Mouse (Mus musculus): Measurements from ENCODE around the gene Spag7. TPM values are rescaled to one million over a fixed set of nuclear protein-coding genes. Genes with fewer than 3 reads are reported as not detected.

Gene Spag7
- polyA plus RNA-seq, 1 experiment from 2014 or later, result 162 TPM

DNA sequence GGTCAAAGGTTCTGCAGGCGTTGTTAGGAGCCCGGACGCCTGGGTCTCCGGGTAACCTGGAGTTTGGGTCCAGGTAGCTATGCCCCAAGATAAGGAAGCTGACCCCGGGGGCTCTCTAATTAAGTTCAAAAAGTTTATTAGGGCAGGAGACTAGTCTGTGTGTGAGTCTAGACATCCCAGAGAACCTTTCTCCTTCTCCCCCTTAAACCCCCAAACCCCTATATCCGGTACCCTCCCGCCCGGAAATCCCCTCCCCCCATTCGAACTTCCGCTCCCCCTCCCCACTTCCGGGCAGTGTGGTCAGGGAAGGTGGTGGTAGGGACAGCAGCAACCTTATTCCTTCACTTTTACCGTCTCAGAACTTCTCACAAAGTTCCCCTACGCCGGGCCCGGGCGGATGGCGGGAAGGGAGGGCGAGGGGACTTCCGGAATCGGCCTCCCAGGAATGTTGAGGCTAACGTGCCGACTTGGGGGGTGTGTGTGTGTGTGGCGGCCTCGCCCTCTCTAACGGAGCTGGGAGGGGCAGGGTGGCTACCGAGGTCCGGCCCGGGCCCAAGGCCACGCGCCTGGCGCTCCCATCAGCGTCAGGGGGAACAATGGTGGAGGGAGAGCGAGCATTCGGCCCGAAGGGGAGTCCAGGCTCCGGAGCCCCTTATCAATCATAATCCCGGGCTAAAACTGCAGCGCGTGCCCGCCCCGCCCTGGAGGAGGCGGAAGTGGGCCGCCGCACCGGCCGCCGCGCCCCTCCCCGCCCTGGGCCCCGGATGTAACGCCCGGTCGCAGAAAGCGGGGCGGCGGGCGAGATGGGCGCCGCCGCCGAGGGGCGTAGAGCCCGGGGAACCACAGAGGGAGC, 15.6 kb downstream of the Spag7 start:
- Histone ChIP-seq H3K4me2 (peak overlapping the region; percentile 89), H3K27me3 (0 out of 2 replicates have a peak, but pooled peaks cover 4% of the 10 kb centered on the region), H3K9ac (peak overlapping the region; percentile 99), H3K4me3 (peak overlapping the region; percentile 100), H3K4me1 (replicated peaks) (peaks cover 65% of the 10 kb centered on the region), H3K36me3 (peaks cover 39% of the 10 kb centered on the region), H3K27ac (peak overlapping the region; percentile 99), H3K9me3 (no peaks in the 10 kb centered on the region)
- ATAC-seq (ENCODE audit: low FRiP score), result peak; percentile 60
- under 1% methylated on average over 50 of the region's 63 CpGs for WGBS

DNA sequence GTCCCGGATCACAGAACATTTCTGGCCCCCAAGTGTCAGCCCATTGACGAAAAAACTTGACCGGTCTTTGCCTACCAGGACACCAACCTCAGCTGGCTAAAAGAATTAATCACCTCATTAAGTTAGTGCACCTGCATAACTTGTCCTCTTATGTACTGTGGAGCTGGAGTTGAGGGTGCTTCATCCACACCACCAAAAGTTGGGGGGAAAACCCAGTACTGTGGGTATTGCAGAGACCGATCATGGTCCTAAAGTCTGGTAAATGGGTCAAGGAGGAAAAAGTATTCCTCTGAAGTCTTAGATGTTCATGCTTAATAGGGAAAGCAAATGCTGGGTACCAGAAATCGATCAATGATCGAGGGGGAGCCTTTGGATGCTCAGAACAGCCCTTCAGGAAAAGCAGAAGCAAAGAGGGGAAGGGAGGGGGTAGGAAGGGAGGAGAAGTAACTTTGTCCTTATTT, 16.3 kb downstream of the Spag7 start:
- 65% methylated on average over 6 of the region's 6 CpGs for WGBS
- Histone ChIP-seq H3K36me3 (peaks cover 39% of the 10 kb centered on the region), H3K27ac (peak overlapping the region; percentile 99), H3K4me2 (peak overlapping the region; percentile 89), H3K9ac (peak overlapping the region; percentile 99), H3K27me3 (0 out of 2 replicates have a peak, but pooled peaks cover 4% of the 10 kb centered on the region), H3K4me3 (peak overlapping the region; percentile 100), H3K4me1 (replicated peaks) (peaks cover 72% of the 10 kb centered on the region), H3K9me3 (no peaks in the 10 kb centered on the region)
- ATAC-seq (ENCODE audit: low FRiP score), result no peak

DNA sequence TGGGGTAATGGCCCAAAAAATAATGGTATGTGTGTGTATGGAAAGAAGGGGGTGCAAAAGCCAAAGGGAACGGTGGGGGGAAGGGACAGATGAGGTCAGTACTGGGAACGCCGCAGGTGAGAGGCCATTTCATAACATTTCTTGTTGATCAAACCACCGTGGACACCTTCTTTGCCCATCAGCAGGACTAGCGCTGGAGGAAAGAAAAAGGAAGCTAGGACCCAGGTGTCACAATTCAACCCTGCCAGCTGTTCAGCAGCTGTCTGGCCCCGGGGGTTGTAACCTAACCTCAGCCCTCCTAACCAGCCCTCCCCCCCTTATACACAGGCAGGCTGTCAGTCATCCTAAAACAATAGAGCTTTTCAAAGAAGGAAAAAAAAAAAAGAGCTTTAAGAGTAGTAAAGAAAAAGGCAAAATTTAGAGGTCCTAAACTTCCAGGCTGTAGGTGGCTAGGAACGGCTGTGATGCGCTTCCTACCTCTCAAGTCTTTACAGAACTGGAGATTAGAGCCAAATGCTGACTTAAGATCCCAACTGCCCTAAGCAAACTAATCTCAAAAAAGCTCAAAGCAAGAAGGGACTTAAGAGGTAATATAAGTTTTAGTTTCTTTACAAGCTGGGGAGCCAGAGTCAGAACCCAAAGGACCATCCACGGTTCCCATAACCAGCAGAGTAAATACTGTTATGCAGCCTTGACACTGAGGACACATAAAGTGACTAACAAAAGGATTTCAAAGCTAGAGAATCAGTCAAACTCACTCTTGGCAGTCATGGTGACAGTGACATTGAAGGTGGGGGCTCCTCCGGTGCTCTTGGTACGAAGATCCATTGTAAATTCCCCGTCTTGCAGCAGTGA, 17.0 kb downstream of the Spag7 start:
- peaks cover 74% of the 10 kb centered on the region for H3K4me1 ChIP-seq (replicated peaks)

GRCm38 (mm10) chr11:70651391-70651790, 17.8 kb downstream of the Spag7 start:
- no peaks in the 10 kb centered on the region for H3K9me3 ChIP-seq
- H3K27me3 ChIP-seq, result no peaks in the 10 kb centered on the region
- peaks cover 39% of the 10 kb centered on the region for H3K36me3 ChIP-seq
- peak overlapping the region; percentile 10; the same call in 1 of the 2 replicates for H3K4me2 ChIP-seq
- no peak overlapping the region for H3K9ac ChIP-seq
- no peak for ATAC-seq (ENCODE audit: low FRiP score)
- 86% methylated on average over 2 of the region's 2 CpGs for WGBS
- peaks cover 69% of the 10 kb centered on the region for H3K4me1 ChIP-seq (replicated peaks)
- no peak overlapping the region for H3K27ac ChIP-seq
- peak overlapping the region; percentile 8; the same call in 1 of the 2 replicates for H3K4me3 ChIP-seq

More for the DNA sequence above, 17.0 kb downstream of the Spag7 start:
- peaks cover 39% of the 10 kb centered on the region for H3K36me3 ChIP-seq
- 0 out of 2 replicates have a peak, but pooled peaks cover 4% of the 10 kb centered on the region for H3K27me3 ChIP-seq
- H3K4me2 ChIP-seq, result peak overlapping the region; percentile 89
- no peaks in the 10 kb centered on the region for H3K9me3 ChIP-seq
- H3K27ac ChIP-seq, result peak overlapping the region; percentile 99; the same call in 1 of the 2 replicates
- WGBS, result 71% methylated on average over 12 of the region's 12 CpGs
- no peak for ATAC-seq (ENCODE audit: low FRiP score)
- H3K4me3 ChIP-seq, result peak overlapping the region; percentile 100
- H3K9ac ChIP-seq, result peak overlapping the region; percentile 99

GRCm38 (mm10) chr11:70650322-70651175, 18.7 kb downstream of the Spag7 start:
- 88% methylated on average over 12 of the region's 12 CpGs for WGBS
- Histone ChIP-seq H3K36me3 (peaks cover 40% of the 10 kb centered on the region), H3K27me3 (no peaks in the 10 kb centered on the region), H3K9ac (peak overlapping the region; percentile 43), H3K4me2 (no peak overlapping the region), H3K9me3 (no peaks in the 10 kb centered on the region), H3K4me1 (replicated peaks) (peaks cover 69% of the 10 kb centered on the region), H3K4me3 (peak overlapping the region; percentile 8; the same call in 1 of the 2 replicates), H3K27ac (peak overlapping the region; percentile 18; the same call in 1 of the 2 replicates)
- ATAC-seq (ENCODE audit: low FRiP score), result no peak

DNA sequence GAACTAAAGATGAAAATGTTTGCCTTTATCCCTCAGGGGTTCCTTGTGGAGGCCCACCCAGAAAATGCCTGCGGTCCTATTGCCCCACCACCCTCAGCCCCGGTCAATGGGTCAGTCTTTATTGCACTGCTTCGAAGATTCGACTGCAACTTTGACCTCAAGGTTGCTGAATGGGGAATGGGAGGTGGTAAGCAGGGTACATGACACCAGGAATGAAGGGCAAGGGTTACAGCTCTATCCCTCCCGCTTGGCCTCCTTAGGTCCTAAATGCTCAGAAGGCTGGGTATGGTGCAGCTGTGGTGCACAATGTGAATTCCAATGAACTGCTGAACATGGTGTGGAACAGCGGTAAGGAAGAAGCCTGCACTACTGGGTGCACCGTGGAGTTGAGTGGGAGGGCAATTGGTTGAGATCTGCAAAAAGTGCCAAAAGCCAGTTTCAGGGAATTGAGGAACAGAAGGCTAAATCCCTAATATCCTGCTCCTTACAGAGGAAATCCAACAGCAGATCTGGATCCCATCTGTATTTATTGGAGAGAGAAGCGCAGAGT, 20.0 kb downstream of the Spag7 start:
- ATAC-seq (ENCODE audit: low FRiP score), result no peak
- H3K9me3 ChIP-seq, result no peaks in the 10 kb centered on the region
- H3K27me3 ChIP-seq, result no peaks in the 10 kb centered on the region
- H3K9ac ChIP-seq, result no peak overlapping the region
- WGBS, result 90% methylated on average over 8 of the region's 8 CpGs
- no peak overlapping the region for H3K4me3 ChIP-seq
- H3K4me2 ChIP-seq, result peak overlapping the region; percentile 20; the same call in 1 of the 2 replicates
- H3K27ac ChIP-seq, result peak overlapping the region; percentile 23; the same call in 1 of the 2 replicates
- peaks cover 75% of the 10 kb centered on the region for H3K4me1 ChIP-seq (replicated peaks)
- H3K36me3 ChIP-seq, result peaks cover 53% of the 10 kb centered on the region

DNA sequence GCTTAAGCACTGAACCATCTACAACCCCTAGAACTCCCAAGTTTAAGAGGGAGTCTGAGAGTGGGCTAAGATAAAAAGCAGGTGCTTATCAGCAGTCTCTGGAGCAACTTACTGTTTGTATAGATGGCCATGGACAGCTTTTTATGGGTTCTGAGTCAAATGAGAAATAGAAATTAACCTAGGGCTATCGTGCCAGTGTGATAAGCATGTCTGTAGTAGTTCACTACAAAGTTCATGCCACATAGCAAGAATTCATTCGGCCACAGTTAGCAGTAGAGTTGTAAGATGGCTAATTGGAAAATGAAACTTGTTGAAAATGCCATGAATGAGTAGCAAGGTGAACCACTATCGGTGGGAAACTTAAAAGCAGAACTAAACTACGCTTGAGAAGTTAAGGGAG, 20.7 kb downstream of the Spag7 start:
- Histone ChIP-seq H3K9ac (peak overlapping the region; percentile 92), H3K36me3 (peaks cover 59% of the 10 kb centered on the region), H3K27ac (no peak overlapping the region), H3K9me3 (no peaks in the 10 kb centered on the region), H3K4me2 (peak overlapping the region; percentile 99), H3K27me3 (no peaks in the 10 kb centered on the region), H3K4me1 (replicated peaks) (peaks cover 75% of the 10 kb centered on the region), H3K4me3 (peak overlapping the region; percentile 86)
- WGBS, result 90% methylated on average over 4 of the region's 4 CpGs
- no peak for ATAC-seq (ENCODE audit: low FRiP score)

- Histone ChIP-seq H3K4me2 (peak overlapping the region; percentile 99), H3K9ac (peak overlapping the region; percentile 92), H3K27me3 (no peaks in the 10 kb centered on the region), H3K27ac (peak overlapping the region; percentile 96), H3K36me3 (peaks cover 66% of the 10 kb centered on the region), H3K4me3 (peak overlapping the region; percentile 86), H3K9me3 (no peaks in the 10 kb centered on the region), H3K4me1 (replicated peaks) (peaks cover 69% of the 10 kb centered on the region)
- WGBS, result 5% methylated on average over 28 of the region's 28 CpGs
- ATAC-seq (ENCODE audit: low FRiP score), result peak; percentile 7; the same call in 1 of the 2 replicates
These were observed 21.3 kb downstream of the Spag7 start for GRCm38 (mm10) chr11:70647716-70648420.

- peak; percentile 92 for ATAC-seq (ENCODE audit: low FRiP score)
- Histone ChIP-seq H3K9ac (peak within 1 kb of the TSS; percentile 95), H3K4me3 (peak within 1 kb of the TSS; percentile 86), H3K9me3 (no peaks in the 10 kb centered on the region), H3K27me3 (no peaks in the 10 kb centered on the region), H3K4me2 (peak within 1 kb of the TSS; percentile 99), H3K36me3 (peaks cover 65% of the 10 kb centered on the region), H3K27ac (peak within 1 kb of the TSS; percentile 96), H3K4me1 (replicated peaks) (peaks cover 60% of the 10 kb centered on the region)
- WGBS, result 0% methylated on average over 63 of the region's 63 CpGs
These were observed 22.2 kb downstream of the Spag7 start, which contains the start of the genes Rnf167 and Slc25a11 for GRCm38 (mm10) chr11:70646691-70647650. TSS of gene Rnf167 (plus strand) at chr11:70647235. TSS of gene Slc25a11 (minus strand) at chr11:70647479.

DNA sequence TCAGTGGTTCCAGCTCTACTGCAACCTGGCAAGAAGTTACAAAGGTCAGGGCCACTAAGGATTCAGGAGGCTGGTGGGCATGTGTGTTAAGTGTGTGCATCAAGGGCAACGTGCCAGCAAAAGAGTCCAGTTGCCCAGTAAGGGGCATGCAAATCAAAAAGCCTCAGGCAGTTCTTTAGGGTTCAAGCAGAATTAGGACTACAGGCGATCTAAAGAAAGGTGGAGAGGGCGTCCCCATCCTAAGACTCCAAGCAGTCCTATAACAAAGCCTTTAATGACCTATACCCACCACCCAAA, 23.0 kb downstream of the Spag7 start:
- Histone ChIP-seq H3K4me1 (replicated peaks) (peaks cover 54% of the 10 kb centered on the region), H3K9me3 (no peaks in the 10 kb centered on the region), H3K4me3 (peak overlapping the region; percentile 86), H3K9ac (peak overlapping the region; percentile 95), H3K27me3 (no peaks in the 10 kb centered on the region), H3K36me3 (peaks cover 57% of the 10 kb centered on the region), H3K4me2 (peak overlapping the region; percentile 90), H3K27ac (peak overlapping the region; percentile 96)
- no peak; the same call in 1 of the 2 replicates for ATAC-seq (ENCODE audit: low FRiP score)
- 23% methylated on average over 3 of the region's 3 CpGs for WGBS
